21 mouse cellular contexts compared by ENCODE assay signal in genomic region chr13:51677630-51678185, GRCm38 (mm10). TPM values are rescaled to one million over a fixed set of nuclear protein-coding genes. Genes with fewer than 3 reads are reported as not detected.
DNase-seq lines count a peak whose midpoint lies in the region; ATAC-seq lines count a peak whose summit lies in the region.
"Had no signal": no experiment of that assay in that cellular context is flagged by ENCODE, and none has a peak within 500 bp of the region (broad histone marks: within the 10 kb centered on the region; RNA-seq: fewer than 3 reads in every experiment).

No protein-coding gene starts in this region.

- no peak overlapping the region for H3K4me3 ChIP-seq in forebrain, embryonic 15.5 days
- H3K4me3 ChIP-seq in forebrain, embryonic 10.5 days, result no peak overlapping the region
- no peak overlapping the region for H3K4me3 ChIP-seq in liver, embryonic 16.5 days (ENCODE audit: low read depth, low read length)
- H3K4me3 ChIP-seq: embryonic facial prominence, embryonic 13.5 days; gastrocnemius, adult 2 months; heart, embryonic 12.5 days; intestine, embryonic 15.5 days; limb, embryonic 12.5 days; lung, embryonic 15.5 days; midbrain, embryonic 12.5 days had no signal

- no peaks in the 10 kb centered on the region for H3K27me3 ChIP-seq in forebrain, embryonic 15.5 days
- no peaks in the 10 kb centered on the region for H3K27me3 ChIP-seq in forebrain, embryonic 10.5 days (ENCODE audit: poor library complexity, severe bottlenecking)
- H3K27me3 ChIP-seq in liver, embryonic 16.5 days (ENCODE audit: control insufficient read depth, insufficient read depth, low read depth, low read length), result no peaks in the 10 kb centered on the region
- H3K27me3 ChIP-seq: embryonic facial prominence, embryonic 13.5 days; heart, embryonic 12.5 days; intestine, embryonic 15.5 days; limb, embryonic 12.5 days; lung, embryonic 15.5 days; midbrain, embryonic 12.5 days had no signal

- no peak for DNase-seq in forebrain, embryonic 10.5 days (ENCODE audit: extremely low spot score, low spot score)
- peak; percentile 70 for DNase-seq in 416B (ENCODE audit: low read depth)
- no peak for DNase-seq in adrenal gland, adult (ENCODE audit: inconsistent age in 2 of 2, low spot score in 1 of 2)
- DNase-seq in left cerebral cortex, adult 9 months (ENCODE audit: low spot score in 2 of 2), result no peak
- DNase-seq in heart, adult 9 months (ENCODE audit: low spot score in 2 of 2), result no peak
- DNase-seq: adrenal gland, adult 2 months; cerebellum, adult 9-11 months; gastrocnemius, adult 2 months; kidney, postnatal 4 days; right cerebral cortex, postnatal 25 days had no signal

- no peak overlapping the region for H3K27ac ChIP-seq in forebrain, embryonic 15.5 days (replicated peaks)
- H3K27ac ChIP-seq in forebrain, embryonic 10.5 days, result no peak overlapping the region
- no peak overlapping the region for H3K27ac ChIP-seq in liver, embryonic 16.5 days (ENCODE audit: low read length)
- H3K27ac ChIP-seq: embryonic facial prominence, embryonic 13.5 days; gastrocnemius, adult 2 months; hindbrain, embryonic 14.5 days; intestine, embryonic 15.5 days; limb, embryonic 12.5 days; lung, embryonic 15.5 days; macrophage; midbrain, embryonic 12.5 days had no signal

- peaks cover 81% of the 10 kb centered on the region for H3K36me3 ChIP-seq in forebrain, embryonic 15.5 days
- peaks cover 100% of the 10 kb centered on the region for H3K36me3 ChIP-seq in forebrain, embryonic 10.5 days (replicated peaks)
- H3K36me3 ChIP-seq in liver, embryonic 16.5 days (ENCODE audit: control insufficient read depth, insufficient read depth), result peaks cover 62% of the 10 kb centered on the region

- H3K4me1 ChIP-seq in forebrain, embryonic 15.5 days, result no peaks in the 10 kb centered on the region
- no peaks in the 10 kb centered on the region for H3K4me1 ChIP-seq in forebrain, embryonic 10.5 days
- peaks cover 20% of the 10 kb centered on the region for H3K4me1 ChIP-seq in liver, embryonic 16.5 days (ENCODE audit: control insufficient read depth, low read depth, low read length)
- H3K4me1 ChIP-seq: embryonic facial prominence, embryonic 13.5 days; intestine, embryonic 15.5 days; limb, embryonic 12.5 days; lung, embryonic 15.5 days; midbrain, embryonic 12.5 days had no signal

- no peaks in the 10 kb centered on the region for H3K9me3 ChIP-seq in forebrain, embryonic 15.5 days
- H3K9me3 ChIP-seq in forebrain, embryonic 10.5 days, result no peaks in the 10 kb centered on the region
- H3K9me3 ChIP-seq in liver, embryonic 16.5 days (replicated peaks; ENCODE audit: control insufficient read depth, low read length), result no peaks in the 10 kb centered on the region
- H3K9me3 ChIP-seq: embryonic facial prominence, embryonic 13.5 days; heart, embryonic 12.5 days; intestine, embryonic 15.5 days; limb, embryonic 12.5 days; lung, embryonic 15.5 days; midbrain, embryonic 12.5 days had no signal

- H3K9ac ChIP-seq in forebrain, embryonic 15.5 days (replicated peaks), result no peak overlapping the region
- no peak overlapping the region for H3K9ac ChIP-seq in liver, embryonic 16.5 days (ENCODE audit: low read depth, low read length)
- H3K9ac ChIP-seq: embryonic facial prominence, embryonic 13.5 days; heart, embryonic 12.5 days; hindbrain, embryonic 14.5 days; intestine, embryonic 15.5 days; limb, embryonic 12.5 days; lung, embryonic 15.5 days; midbrain, embryonic 12.5 days had no signal

- ATAC-seq in forebrain, embryonic 15.5 days (replicated peaks), result peak; percentile 36; the same call in 1 of the 2 replicates
- 0 out of 2 replicates have a peak, but pooled peaks have one; percentile 26 for ATAC-seq in erythroblast, adult 5-6 weeks (replicated peaks; ENCODE audit: low FRiP score, poor library complexity, severe bottlenecking)
- peak; percentile 85 for ATAC-seq in liver, embryonic 16.5 days (ENCODE audit: low read depth)
- ATAC-seq: intestine, embryonic 15.5 days had no signal

- H3K4me2 ChIP-seq in forebrain, embryonic 15.5 days (replicated peaks), result no peak overlapping the region
- no peak overlapping the region for H3K4me2 ChIP-seq in liver, embryonic 16.5 days (ENCODE audit: low read depth, low read length)
- H3K4me2 ChIP-seq: embryonic facial prominence, embryonic 13.5 days; heart, embryonic 12.5 days; hindbrain, embryonic 14.5 days; intestine, embryonic 15.5 days; limb, embryonic 12.5 days; lung, embryonic 15.5 days; midbrain, embryonic 12.5 days had no signal

- 85% methylated on average over 7 of the region's 7 CpGs for WGBS in forebrain, embryonic 15.5 days
- WGBS in forebrain, embryonic 10.5 days, result 90% methylated on average over 7 of the region's 7 CpGs
- 39% methylated on average over 7 of the region's 7 CpGs for WGBS in liver, embryonic 16.5 days (ENCODE audit: insufficient replicate concordance)

RNA-seq across cellular contexts. Expression of gene Secisbp2, which starts 26.2 kb away (rescaled TPM):
- 33.3 and 37.7 TPM in 2 replicates for polyA plus RNA-seq in forebrain, embryonic 15.5 days (2015; fragmentation: Nextera tagmentation; extraction: Ambion mirVana)
- polyA plus RNA-seq in forebrain, embryonic 10.5 days (2016; fragmentation: Nextera tagmentation; extraction: Ambion mirVana), result 28.1 and 32.1 TPM in 2 replicates
- 1.3 and 6.1 TPM in 2 replicates for total RNA-seq in erythroblast, adult 5-6 weeks (2015; ENCODE audit: low replicate concordance)
- 6.4 and 13.8 TPM in 2 replicates for total RNA-seq in erythroblast, adult 5-6 weeks (2017; ENCODE audit: low replicate concordance)
- polyA plus RNA-seq in liver, embryonic 16.5 days (2015; fragmentation: Nextera tagmentation; extraction: Ambion mirVana), result 11.6 and 13.6 TPM in 2 replicates

RNA-seq across cellular contexts. Expression of gene Cks2, which starts 32.7 kb away (rescaled TPM):
- 130 and 152 TPM in 2 replicates for polyA plus RNA-seq in forebrain, embryonic 15.5 days (2015; fragmentation: Nextera tagmentation; extraction: Ambion mirVana)
- 420 and 444 TPM in 2 replicates for polyA plus RNA-seq in forebrain, embryonic 10.5 days (2016; fragmentation: Nextera tagmentation; extraction: Ambion mirVana)
- total RNA-seq in erythroblast, adult 5-6 weeks (2015; ENCODE audit: low replicate concordance), result 133 and 189 TPM in 2 replicates
- total RNA-seq in erythroblast, adult 5-6 weeks (2017; ENCODE audit: low replicate concordance), result 54.9 and 108 TPM in 2 replicates
- 330 and 390 TPM in 2 replicates for polyA plus RNA-seq in liver, embryonic 16.5 days (2015; fragmentation: Nextera tagmentation; extraction: Ambion mirVana)
- total RNA-seq: gastrocnemius, adult 2 months had no signal

Comparison
In these comparisons a context has a peak if more than half of its experiments do, and no peak if none do; other contexts are left out.
1. ATAC-seq: peak in every context shown above with its lines; median percentile 85 in liver, embryonic 16.5 days; 36 in forebrain, embryonic 15.5 days; 26 in erythroblast, adult 5-6 weeks.